Mouse (Mus musculus) brown adipose tissue, adult 24 weeks (tissue): ENCODE measurements around the gene Def8. TPM values are rescaled to one million over a fixed set of nuclear protein-coding genes. Genes with fewer than 3 reads are reported as not detected.
"Not testable (repeated sequence)": the region's sequence is repeated elsewhere in the genome, so short reads cannot be mapped to it uniquely, and the experiment has no call there.

Experiments
- H3K27ac ChIP-seq: fragments of 200-500 bp; replicated peaks from 2 replicates; pipeline ENCODE4 v1.5.1; 2012; ENCODE audit warnings: low read depth, mild to moderate bottlenecking, low read length
- H3K4me1 ChIP-seq: fragments of 200-500 bp; 2 replicates; pipeline ENCODE4 v1.6.1; 2012; ENCODE audit warnings: low read length, mixed read lengths; ENCODE audit not compliant: control insufficient read depth, insufficient read depth, insufficient read length
- H3K4me3 ChIP-seq: fragments of 200-500 bp; 2 replicates; pipeline ENCODE4 v1.5.1; 2012; ENCODE audit warnings: low read depth, mild to moderate bottlenecking, low read length, moderate library complexity; ENCODE audit not compliant: insufficient read depth
- polyA plus RNA-seq: library from polyadenylated mRNA; stranded (reverse); fragments of >200 nt; gene quantifications from 2 replicates; pipeline ENCODE4 v1.2.4, GENCODE M21; 2012; ENCODE audit not compliant: missing spikeins, insufficient read depth, insufficient read length

Gene Def8
- polyA plus RNA-seq, 1 experiment = 14.4 TPM

DNA sequence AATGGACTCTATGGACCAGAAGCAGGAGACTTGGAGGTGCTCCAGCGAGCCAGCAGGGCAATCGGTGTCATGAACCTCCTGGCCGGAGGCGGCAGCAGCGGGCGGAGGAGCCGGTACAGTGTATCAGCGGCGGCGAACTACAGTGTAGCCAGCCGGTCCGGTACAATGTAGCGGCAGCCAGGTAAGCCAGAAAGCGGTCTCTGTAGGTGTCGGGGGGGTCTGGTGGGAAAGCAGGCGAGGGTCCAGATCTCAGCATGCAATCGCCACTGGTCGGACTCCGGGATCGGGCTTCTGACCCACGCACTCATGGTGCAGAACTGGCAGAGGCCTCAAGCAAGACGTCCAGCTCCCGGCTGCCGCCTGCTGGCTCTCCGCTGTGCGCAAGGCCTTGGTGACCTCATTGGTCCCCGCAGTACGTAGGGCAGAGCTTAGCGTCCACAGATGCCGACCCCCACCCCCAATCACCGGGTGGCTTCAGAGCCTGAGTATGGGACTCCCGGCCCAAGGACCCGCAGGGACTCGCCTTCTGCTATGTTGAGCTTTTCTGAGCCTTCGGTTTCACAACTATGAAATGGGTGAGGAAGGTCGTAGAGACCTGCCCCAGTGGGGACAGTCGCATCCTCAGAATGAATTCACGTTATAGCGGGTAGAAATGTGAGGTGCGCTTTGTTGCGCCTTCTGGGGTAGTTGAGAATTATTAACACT lies 19.7 kb downstream of the Def8 start:
- Histone ChIP-seq H3K4me3 (peak overlapping the region; percentile 90), H3K4me1 (peaks cover 5% of the 10 kb centered on the region; the same call in 1 of the 2 replicates), H3K27ac (peak overlapping the region; percentile 74)

DNA sequence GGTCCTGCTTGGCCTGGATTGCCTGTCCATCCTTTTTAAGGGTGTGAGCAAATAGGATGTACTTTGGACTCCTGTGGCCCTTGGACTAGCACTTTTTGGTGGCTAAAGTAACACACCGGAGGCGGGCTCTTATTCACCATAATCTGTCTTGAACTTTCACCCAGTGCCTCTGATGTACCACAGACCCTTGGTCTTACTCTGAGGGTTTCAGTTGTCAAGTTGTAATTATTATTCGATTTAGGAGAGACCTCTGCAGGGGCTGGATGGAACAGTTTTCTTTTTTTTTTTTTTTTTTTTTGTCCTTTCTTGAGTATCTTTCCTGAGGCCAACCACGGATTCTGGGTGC lies 20.2 kb downstream of the Def8 start:
- Histone ChIP-seq H3K4me1 (peaks cover 5% of the 10 kb centered on the region; the same call in 1 of the 2 replicates), H3K4me3 (peak overlapping the region; percentile 90), H3K27ac (no peak overlapping the region)

- H3K27ac ChIP-seq = no peak overlapping the region
- H3K4me1 ChIP-seq = peaks cover 5% of the 10 kb centered on the region; the same call in 1 of the 2 replicates
- H3K4me3 ChIP-seq = no peak overlapping the region; the same call in 1 of the 2 replicates
Measured at GRCm38 (mm10) chr8:123444131-123444530, 20.8 kb downstream of the Def8 start.

- Histone ChIP-seq H3K27ac (no peak overlapping the region), H3K4me3 (no peak overlapping the region), H3K4me1 (peaks cover 5% of the 10 kb centered on the region; the same call in 1 of the 2 replicates)
Measured at GRCm38 (mm10) chr8:123445981-123446380, 22.7 kb downstream of the Def8 start.

- H3K4me1 ChIP-seq = peaks cover 5% of the 10 kb centered on the region; the same call in 1 of the 2 replicates
- no peak overlapping the region for H3K27ac ChIP-seq
- no peak overlapping the region for H3K4me3 ChIP-seq
Measured at GRCm38 (mm10) chr8:123446799-123447198, 23.5 kb downstream of the Def8 start.

GRCm38 (mm10) chr8:123450783-123451182 lies 27.5 kb downstream of the Def8 start:
- Histone ChIP-seq H3K4me3 (no peak overlapping the region), H3K4me1 (no peaks in the 10 kb centered on the region), H3K27ac (no peak overlapping the region)

DNA sequence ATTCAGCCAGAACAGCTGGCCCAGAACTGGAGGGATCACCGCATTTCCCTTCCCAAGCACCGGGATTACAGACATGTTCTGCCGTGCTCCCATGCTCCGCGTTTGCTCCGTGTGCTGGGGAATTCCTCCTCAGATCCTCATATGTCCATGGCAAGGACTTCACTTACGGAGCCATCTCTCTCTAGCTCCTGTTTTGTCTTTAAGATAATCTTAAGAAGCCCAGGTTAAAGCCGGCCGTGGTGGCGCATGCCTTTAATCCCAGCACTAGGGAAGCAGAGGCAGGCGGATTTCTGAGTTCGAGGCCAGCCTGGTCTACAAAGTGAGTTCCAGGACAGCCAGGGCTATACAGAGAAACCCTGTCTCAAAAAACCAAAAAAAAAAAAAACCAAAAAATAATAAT lies 28.4 kb downstream of the Def8 start:
- H3K27ac ChIP-seq, H3K4me1 ChIP-seq, H3K4me3 ChIP-seq: not testable (repeated sequence)

- Histone ChIP-seq H3K4me3 (no peak overlapping the region), H3K4me1 (no peaks in the 10 kb centered on the region), H3K27ac (no peak overlapping the region)
Measured at GRCm38 (mm10) chr8:123452149-123452548, 28.8 kb downstream of the Def8 start.

GRCm38 (mm10) chr8:123453291-123453690 lies 30.0 kb downstream of the Def8 start:
- Histone ChIP-seq H3K27ac (no peak overlapping the region), H3K4me3 (no peak overlapping the region), H3K4me1 (no peaks in the 10 kb centered on the region)

GRCm38 (mm10) chr8:123453951-123454350 lies 30.6 kb downstream of the Def8 start:
- no peaks in the 10 kb centered on the region for H3K4me1 ChIP-seq
- no peak overlapping the region for H3K27ac ChIP-seq
- no peak overlapping the region for H3K4me3 ChIP-seq

DNA sequence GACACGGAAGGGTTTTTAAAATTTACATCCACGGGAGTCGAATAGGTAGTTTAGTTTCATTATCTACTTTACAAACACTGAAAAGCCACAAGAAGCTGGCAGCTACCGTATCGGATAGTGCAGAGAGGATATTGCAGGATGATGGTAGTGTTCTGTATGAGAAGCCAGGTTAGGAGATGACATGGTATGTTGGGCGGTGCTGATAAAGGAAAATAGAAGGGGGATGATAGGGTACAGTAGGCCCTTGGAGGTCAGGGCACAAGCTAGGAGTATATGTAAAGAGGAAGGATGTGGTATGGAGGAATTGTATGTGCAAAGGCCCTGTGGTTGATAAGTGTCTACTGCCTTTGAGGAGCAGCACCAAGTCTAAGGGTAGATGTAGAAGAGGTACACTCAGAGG lies 31.2 kb downstream of the Def8 start:
- H3K4me1 ChIP-seq = no peaks in the 10 kb centered on the region
- H3K4me3 ChIP-seq = no peak overlapping the region
- H3K27ac ChIP-seq = no peak overlapping the region

DNA sequence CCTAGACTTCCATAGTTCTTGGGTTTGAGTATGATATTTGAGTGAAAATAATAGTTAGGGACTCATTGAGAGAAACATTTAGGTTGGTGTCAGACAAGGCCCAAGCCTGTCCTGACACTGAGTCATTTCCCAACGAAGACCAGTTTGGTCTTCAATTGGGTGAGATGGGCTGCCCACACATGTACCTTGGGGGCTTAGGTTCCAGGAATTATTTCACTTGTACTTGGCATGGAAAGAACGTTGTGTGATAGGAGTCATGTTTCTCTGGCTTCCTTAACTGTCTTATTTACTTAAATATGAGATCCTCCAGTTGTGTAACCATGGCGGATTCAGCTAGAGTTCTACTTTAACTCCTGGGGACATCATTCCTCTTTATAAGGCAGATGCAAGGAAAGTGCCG lies 40.3 kb downstream of the Def8 start:
- no peaks in the 10 kb centered on the region for H3K4me1 ChIP-seq
- H3K4me3 ChIP-seq = no peak overlapping the region
- H3K27ac ChIP-seq = no peak overlapping the region

DNA sequence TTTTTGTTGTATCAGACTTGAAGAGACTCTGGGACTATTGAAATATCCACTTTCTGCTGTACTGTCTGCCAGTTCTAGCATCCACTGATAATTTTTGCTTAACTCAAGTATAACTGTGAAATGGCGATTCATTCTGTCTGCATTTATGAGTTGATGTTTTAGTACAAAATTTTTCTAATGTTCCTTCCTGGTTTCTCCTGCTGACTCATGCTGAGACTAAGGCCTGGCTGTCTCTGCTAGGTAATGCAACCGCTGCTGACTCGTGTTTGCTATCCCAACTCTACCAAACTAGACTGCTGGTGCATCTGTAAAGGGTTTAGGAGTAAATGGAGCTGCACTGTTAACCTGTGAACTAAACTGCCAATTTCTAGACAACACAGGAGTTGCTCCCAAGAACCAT lies 44.1 kb downstream of the Def8 start:
- Histone ChIP-seq H3K4me1 (no peaks in the 10 kb centered on the region), H3K27ac (no peak overlapping the region), H3K4me3 (no peak overlapping the region)

GRCm38 (mm10) chr8:123472991-123473390 lies 49.7 kb downstream of the Def8 start:
- H3K27ac ChIP-seq, H3K4me1 ChIP-seq, H3K4me3 ChIP-seq: not testable (repeated sequence)

DNA sequence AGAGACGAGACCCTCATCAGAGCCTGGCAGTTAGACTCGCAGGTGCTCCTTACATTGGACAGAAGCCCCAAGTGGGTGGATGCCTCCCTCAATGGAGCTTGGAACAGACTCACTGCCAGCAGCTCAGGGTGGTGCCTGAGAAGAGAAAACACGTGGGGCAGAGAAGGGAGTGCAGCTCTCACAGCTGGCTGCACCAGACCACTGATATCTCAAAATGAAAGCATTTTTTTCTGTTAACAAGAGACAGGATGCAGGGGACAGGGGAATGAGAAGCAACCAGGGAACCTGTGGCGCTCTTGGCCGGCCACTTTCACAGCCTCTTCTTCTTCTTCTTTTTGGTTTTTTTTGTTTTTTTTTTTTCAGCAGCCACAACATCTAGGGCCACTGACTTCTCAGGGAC lies 51.2 kb downstream of the Def8 start:
- not testable (repeated sequence) for H3K4me1 ChIP-seq, H3K27ac ChIP-seq, H3K4me3 ChIP-seq

- Histone ChIP-seq H3K4me3 (peak overlapping the region; percentile 89), H3K4me1 (no peaks in the 10 kb centered on the region), H3K27ac (peak overlapping the region; percentile 40; the same call in 1 of the 2 replicates)
Measured at GRCm38 (mm10) chr8:123476911-123477736, 53.8 kb downstream of the Def8 start.
